Mouse (Mus musculus) stomach, postnatal 0 days (tissue): ENCODE data around the gene Pon1.

ENCODE experiments used
- CTCF ChIP-seq: IDR thresholded peaks from 2 replicates; pipeline ENCODE4 v1.5.1; 2016; ENCODE audit warnings: antibody characterized with exemption, low read depth, mild to moderate bottlenecking, moderate library complexity
- EP300 ChIP-seq: optimal IDR thresholded peaks from 2 replicates; pipeline ENCODE3; 2016; ENCODE audit warnings: antibody characterized with exemption

GRCm38 (mm10) chr6:5119181-5119910, 74.4 kb downstream of the Pon1 start:
- no peak for TF ChIP-seq CTCF
- TF ChIP-seq EP300 = no peak
